Comparison of ENCODE assay signal across 21 mouse cellular contexts in genomic region chr1:64601242-64601842, GRCm38 (mm10). TPM values are rescaled to one million over a fixed set of nuclear protein-coding genes. Genes with fewer than 3 reads are reported as not detected.
DNase-seq lines count a peak whose midpoint lies in the region; ATAC-seq and TF ChIP-seq lines count a peak whose summit lies in the region.
"Had no signal": no experiment of that assay in that cellular context is flagged by ENCODE, and none has a peak within 500 bp of the region (broad histone marks: within the 10 kb centered on the region; RNA-seq: fewer than 3 reads in every experiment).

No protein-coding gene starts in this region.

- H3K4me3 ChIP-seq in myocyte, result no peak overlapping the region
- H3K4me3 ChIP-seq: embryonic facial prominence, embryonic 10.5 days; gastrocnemius, adult 2 months; intestine, embryonic 15.5 days; kidney, embryonic 15.5 days; limb, embryonic 10.5 days; liver, embryonic 15.5 days; midbrain, embryonic 12.5 days had no signal

- peak overlapping the region; percentile 54 for H3K4me2 ChIP-seq in myocyte (ENCODE audit: low read depth)
- H3K4me2 ChIP-seq: hindbrain, embryonic 14.5 days; intestine, embryonic 15.5 days; kidney, embryonic 15.5 days; liver, embryonic 15.5 days; midbrain, embryonic 12.5 days had no signal

- TF ChIP-seq POLR2A in myocyte (IDR thresholded peaks at IDR 0.05; ENCODE audit: insufficient read length, low read depth), result no peak

- no peak overlapping the region for H3ac ChIP-seq in myocyte (ENCODE audit: control insufficient read depth, insufficient read length)

- peak; percentile 43 for ATAC-seq in activated CD4-positive, CD25-positive, alpha-beta regulatory T cell, adult 4 months
- ATAC-seq: intestine, embryonic 15.5 days had no signal

- H3K27me3 ChIP-seq in myocyte (ENCODE audit: control insufficient read depth, insufficient read depth, insufficient read length), result no peaks in the 10 kb centered on the region
- H3K27me3 ChIP-seq: CH12.LX; intestine, embryonic 15.5 days; kidney, embryonic 15.5 days; liver, embryonic 15.5 days; midbrain, embryonic 12.5 days had no signal

- DNase-seq in 3T3-L1 (ENCODE audit: low read depth, low spot score), result peak; percentile 87
- DNase-seq in CD4-positive, CD25-positive, alpha-beta regulatory T cell, adult 2 months (ENCODE audit: low read depth, low spot score), result peak; percentile 22
- DNase-seq in kidney, adult 9 months, result no peak
- DNase-seq in lung, adult 18-20 months, result no peak
- DNase-seq in left cerebral cortex, adult 8-10 months (ENCODE audit: low spot score in 2 of 2), result no peak
- DNase-seq: cerebellum, adult 11-12 months; cerebellum, postnatal 10 days; gastrocnemius, adult 2 months; heart, postnatal 4 days; liver; thymus, postnatal 25 days had no signal

- peaks cover 31% of the 10 kb centered on the region for H3K36me3 ChIP-seq in myocyte (ENCODE audit: control insufficient read depth, insufficient read depth)
- H3K36me3 ChIP-seq: intestine, embryonic 15.5 days had no signal

- H3K79me2 ChIP-seq in myocyte (ENCODE audit: control insufficient read depth, insufficient read depth), result peaks cover 34% of the 10 kb centered on the region

TF ChIP-seq in myocyte, 11 proteins besides CTCF, POLR2A, EP300 and RAD21:
- TF ChIP-seq CEBPB (IDR thresholded peaks at IDR 0.05; ENCODE audit: insufficient read depth, poor library complexity, severe bottlenecking) (no peak), TCF12 (IDR thresholded peaks at IDR 0.05; ENCODE audit: insufficient read depth, poor library complexity, severe bottlenecking) (no peak), REST (IDR thresholded peaks at IDR 0.05; ENCODE audit: insufficient read depth, insufficient read length) (no peak), POLR2AphosphoS2 (IDR thresholded peaks at IDR 0.05; ENCODE audit: insufficient read length, low read depth) (no peak), E2F4 (IDR thresholded peaks at IDR 0.05; ENCODE audit: insufficient read depth) (no peak), MAX (IDR thresholded peaks at IDR 0.05; ENCODE audit: low read depth) (no peak), SRF (IDR thresholded peaks at IDR 0.05; ENCODE audit: control insufficient read depth, insufficient read length, low read depth) (no peak), TCF3 (IDR thresholded peaks at IDR 0.05; ENCODE audit: insufficient read length, low read depth) (no peak), USF1 (IDR thresholded peaks at IDR 0.05; ENCODE audit: low read depth) (no peak), MYOD1 (IDR thresholded peaks at IDR 0.05; ENCODE audit: control insufficient read depth in 1 of 3, insufficient read length in 2 of 3, low read depth in 2 of 3) (no peak), MYOG (IDR thresholded peaks at IDR 0.05; ENCODE audit: control insufficient read depth in 1 of 3, insufficient read depth in 1 of 3, insufficient read length in 2 of 3, low read depth in 2 of 3) (no peak)

RNA-seq across cellular contexts. Expression of gene Mettl21a, which starts 15.7 kb away (rescaled TPM):
- polyA plus RNA-seq in activated CD4-positive, CD25-positive, alpha-beta regulatory T cell, adult 4 months (2017; shearing (Covaris generic)), result 10 to 100 TPM; 28.2 to 34.9 TPM
- 26.5 TPM for polyA plus RNA-seq in myocyte (2012; fragmentation: generic; extraction: Trizol)
- total RNA-seq in left cerebral cortex, adult 8-10 months (2022), result 10 to 100 TPM in 3 of 4 experiments, 1 to 10 TPM in 1; 9.6 to 16.5 (median 10.3) TPM

Comparison
In these comparisons a context has a peak if more than half of its experiments do, and no peak if none do; other contexts are left out.
1. DNase-seq: peak in 3T3-L1 (single experiment) and CD4-positive, CD25-positive, alpha-beta regulatory T cell, adult 2 months (single experiment); none in kidney, adult 9 months (single experiment), lung, adult 18-20 months (0 of 2) and left cerebral cortex, adult 8-10 months (0 of 2).